Mouse (Mus musculus): ENCODE data around the gene Dqx1. TPM values are rescaled to one million over a fixed set of nuclear protein-coding genes. Genes with fewer than 3 reads are reported as not detected.

Gene Dqx1
- total RNA-seq, 2 experiments from 2014 or later = 3.7 TPM

DNA sequence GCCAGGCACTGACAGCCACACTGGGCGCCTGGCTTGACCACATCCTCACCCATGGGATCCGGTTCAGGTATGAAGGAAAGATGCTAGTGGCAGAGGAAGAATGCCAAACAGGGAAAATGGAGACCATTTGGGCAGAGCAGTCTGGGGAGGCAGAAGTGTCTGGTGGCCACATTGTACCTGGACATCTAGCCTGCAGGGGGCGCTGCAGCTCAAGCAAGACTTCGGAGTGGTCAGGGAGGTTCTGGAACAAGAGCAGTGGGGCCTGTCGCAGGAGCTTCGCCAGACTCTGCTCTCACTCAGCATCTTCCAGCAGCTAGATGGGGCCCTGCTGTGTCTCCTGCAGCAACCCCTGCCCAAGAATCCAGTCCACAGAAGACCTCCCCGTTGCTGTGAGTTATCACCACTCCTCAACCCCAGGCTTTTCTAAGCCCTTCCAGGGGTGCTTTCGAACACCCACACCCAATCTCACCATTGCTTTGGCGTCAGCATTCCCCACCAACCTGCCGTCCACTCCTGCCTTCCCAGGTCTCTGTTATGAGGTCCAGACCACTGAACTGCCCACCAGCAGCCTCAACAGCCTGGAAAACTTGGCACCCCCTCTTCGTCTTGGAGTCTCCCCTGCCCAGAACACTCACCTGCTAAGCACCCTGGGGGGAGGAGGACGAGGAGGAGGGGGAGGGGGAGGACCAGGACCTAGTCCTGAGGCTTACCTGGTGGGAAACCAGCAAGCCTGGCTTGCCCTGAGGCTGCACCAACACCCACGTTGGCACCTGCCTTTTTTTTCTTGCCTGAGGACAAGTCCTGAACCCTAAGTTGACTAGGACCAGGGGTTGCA, 50.1 kb downstream of the Dqx1 start:
- DNase-seq = peak; percentile 91

DNA sequence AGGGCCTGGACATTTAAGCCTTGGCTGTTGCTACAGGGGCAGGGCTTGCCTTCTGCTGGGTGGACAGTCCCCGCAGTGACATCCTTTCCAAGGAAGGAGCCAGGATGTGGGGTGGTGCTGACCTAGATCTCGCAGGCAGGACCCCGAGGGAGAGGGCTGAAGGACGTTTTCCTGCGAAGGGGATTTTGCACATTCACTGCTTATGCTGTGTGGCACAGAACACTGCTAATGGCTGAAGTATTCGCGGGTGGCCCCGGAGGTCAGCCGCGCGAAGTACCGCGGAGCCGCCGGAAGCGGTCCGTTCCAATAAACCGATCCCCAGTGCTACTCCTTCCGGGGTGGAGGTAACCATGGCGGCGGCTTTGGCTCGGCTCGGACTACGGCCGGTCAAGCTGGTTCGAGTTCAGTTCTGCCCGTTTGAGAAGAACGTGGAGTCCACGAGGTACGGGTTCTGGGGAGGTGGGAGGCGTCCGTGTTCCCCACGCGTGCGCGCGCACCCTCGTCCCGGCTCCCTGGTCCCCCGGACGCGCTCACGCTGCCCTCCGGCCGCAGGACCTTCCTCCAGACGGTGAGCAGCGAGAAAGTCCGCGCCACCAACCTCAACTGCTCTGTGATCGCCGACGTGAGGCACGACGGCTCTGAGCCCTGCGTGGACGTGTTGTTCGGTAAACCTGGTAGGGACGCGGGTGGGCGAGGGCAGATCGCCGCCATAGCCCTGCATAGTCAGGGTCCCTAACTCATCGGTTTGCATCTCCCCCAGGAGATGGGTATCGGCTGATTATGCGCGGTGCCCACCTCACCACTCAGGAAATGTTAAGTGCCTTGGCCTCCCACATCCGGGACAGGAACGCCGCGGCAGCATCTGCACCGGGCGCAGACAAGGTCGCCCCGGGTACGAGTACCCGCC, 51.4 kb downstream of the Dqx1 start, which contains the start of gene Mrpl53:
TSS of gene Mrpl53 (plus strand) at position 279 of the 907 bp plus-strand sequence.
- peak; percentile 92 for DNase-seq

DNA sequence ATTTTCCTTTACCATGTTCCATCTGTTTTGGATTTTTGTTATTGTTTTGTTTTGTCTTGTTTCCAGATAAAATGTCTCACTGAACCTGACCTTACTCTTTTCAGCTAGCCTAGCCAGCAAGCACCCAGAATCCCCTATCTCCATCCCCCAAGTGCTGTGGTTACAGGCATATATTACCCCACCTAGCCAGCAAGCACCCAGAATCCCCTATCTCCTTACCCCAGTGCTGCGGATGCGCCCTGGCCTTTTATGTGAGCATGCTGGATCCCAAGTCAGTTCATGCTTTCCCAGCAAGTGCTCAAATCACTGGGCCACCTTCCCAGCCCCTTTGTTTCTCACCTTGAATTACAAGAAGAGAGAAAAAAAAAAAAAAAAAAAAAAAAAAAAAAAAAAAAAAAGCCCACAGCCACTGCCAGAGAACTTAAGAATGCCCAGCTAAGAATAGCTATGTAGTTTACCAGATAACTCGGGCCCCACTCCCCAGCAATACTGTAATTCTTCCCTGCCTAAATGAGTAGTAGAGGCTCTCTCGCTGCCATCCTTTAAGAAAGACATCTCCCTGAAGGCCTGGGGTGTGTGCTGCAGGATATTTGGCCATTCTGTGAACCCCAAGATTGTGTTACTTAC, 54.0 kb downstream of the Dqx1 start:
- no peak for DNase-seq

DNA sequence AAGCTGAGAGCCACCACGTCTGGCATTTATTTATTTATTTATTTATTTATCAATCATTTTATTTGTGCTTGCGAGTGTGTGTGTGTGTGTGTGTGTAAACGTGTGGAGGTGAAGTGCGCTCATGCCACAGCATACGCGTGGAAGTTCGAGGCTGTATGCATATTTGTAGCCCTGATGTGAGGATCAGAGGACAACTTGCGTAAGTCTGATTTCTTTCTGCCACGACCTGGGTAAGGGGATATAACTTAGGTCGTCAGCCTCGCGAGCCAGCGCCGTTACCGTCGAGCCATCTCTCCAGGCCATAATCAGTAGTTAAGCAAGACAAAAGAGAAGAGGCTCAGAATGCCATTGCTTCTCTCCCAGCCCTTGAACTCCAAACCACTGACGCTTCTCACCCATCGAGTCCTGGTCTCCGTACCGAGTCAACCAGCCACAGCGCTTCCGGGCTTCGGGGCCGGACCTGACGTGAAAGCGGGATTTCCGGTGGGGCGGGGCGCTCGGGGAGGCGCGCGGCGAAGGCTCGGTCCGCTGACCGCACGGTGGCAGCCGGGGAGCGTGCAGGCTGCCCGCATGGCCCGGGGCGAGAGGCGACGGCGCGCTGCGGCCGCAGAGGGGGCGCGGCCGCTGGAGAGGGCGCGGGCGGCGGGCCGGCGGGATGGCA, 57.5 kb downstream of the Dqx1 start, which contains the start of gene Mogs:
TSS of gene Mogs (plus strand) at position 486 of the 661 bp plus-strand sequence.
- peak; percentile 98 for DNase-seq

DNA sequence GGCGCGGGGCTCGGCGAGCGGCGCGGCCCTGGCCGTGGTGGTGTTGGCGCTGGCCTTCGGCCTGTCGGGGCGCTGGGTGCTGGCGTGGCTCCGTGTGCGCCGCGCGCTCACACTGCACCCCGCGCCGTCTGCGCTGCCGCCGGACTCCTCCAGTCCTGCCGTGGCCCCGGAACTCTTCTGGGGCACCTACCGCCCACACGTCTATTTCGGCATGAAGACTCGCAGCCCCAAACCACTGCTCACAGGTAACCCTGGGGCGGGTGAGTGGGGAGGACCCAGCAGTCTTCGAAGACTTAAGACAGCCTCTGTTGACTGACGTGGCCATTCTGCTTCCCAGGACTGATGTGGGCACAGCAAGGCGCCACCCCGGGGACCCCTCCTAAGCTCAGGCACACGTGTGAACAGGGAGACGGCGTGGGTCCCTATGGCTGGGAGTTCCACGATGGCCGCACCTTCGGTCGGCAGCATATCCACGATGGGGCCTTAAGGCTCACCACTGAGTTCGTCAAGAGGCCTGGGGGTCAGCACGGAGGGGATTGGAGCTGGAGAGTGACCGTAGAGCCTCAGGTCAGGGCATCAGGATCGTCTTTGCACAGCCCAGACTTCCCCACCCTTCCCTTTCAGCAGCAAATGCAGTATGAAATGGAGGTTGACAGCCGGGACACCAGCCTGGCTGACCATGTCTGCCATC, 58.2 kb downstream of the Dqx1 start:
- no peak for DNase-seq

DNA sequence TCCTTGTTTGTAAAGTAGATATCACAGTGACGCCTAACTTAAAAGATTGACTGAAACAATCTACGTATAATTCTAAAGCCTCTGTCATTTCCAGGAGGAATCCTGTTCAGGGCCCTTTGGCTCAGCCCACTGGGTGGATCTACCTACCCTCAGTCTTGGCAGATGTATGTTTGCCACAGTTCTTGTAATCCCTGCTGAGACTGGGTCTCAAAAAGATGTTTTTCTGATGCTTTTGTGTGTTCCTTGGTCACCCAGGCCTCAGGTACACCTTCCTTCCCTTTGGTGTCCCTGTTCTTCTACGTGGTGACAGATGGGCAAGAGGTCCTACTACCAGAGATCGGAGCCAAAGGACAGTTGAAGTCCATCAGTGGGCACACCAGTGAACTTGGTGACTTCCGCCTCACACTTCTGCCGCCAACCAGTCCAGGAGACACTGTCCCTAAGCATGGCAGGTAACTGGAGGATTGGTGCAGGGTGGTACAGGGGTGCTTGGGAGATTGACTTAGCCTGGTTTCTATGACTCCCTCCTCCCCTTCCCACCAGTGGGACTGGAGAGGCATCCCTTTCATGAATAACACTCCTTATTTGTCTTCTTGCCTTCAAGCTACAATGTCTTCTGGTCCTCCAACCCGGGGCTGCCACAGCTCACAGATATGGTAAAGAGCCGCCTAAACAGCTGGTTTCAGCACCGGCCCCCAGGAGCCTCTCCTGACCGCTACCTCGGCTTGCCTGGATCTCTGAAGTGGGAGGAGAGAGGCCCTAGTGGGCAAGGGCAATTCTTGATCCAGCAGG, 58.9 kb downstream of the Dqx1 start:
- DNase-seq = no peak

Small RNAs within 50 kb of the gene (microRNA-seq; reads per million reads assigned to microRNA genes)
- gene Mir3470a = not detected
- gene Mir7040 = not detected

Other genes with a start within 250 kb of the Dqx1 start
- 1 to 10 TPM; 1.0 to 2.8 TPM for gene Sema4f, start 118.1 kb upstream of the Dqx1 start, total RNA-seq (2021)
- gene M1ap, start 110.9 kb upstream of the Dqx1 start, total RNA-seq (2021) = under 1 TPM; 0.36 to 0.39 TPM
- 10 to 100 TPM in 1 of 2 experiments, 1 to 10 TPM in 1; 9.8 to 11.2 TPM for gene Dok1, start 24.4 kb upstream of the Dqx1 start, total RNA-seq (2021)
- 1 to 10 TPM; 4.8 to 6.0 TPM for gene Loxl3, start 23.7 kb upstream of the Dqx1 start, total RNA-seq (2021)
- 100 to 1,000 TPM; 143 to 149 TPM for gene Aup1, start 3.3 kb upstream of the Dqx1 start, total RNA-seq (2021)
- gene Htra2, start 2.6 kb upstream of the Dqx1 start, total RNA-seq (2021) = 10 to 100 TPM; 53.4 to 60.5 TPM
- gene Tlx2, start 12.4 kb downstream of the Dqx1 start, total RNA-seq (2021) = 10 to 100 TPM; 11.9 to 14.3 TPM
- gene Pcgf1, start 20.0 kb downstream of the Dqx1 start, total RNA-seq (2021) = 10 to 100 TPM; 26.4 to 34.2 TPM
- 1 to 10 TPM; 5.8 to 8.7 TPM for gene Lbx2, start 28.5 kb downstream of the Dqx1 start, total RNA-seq (2021)
- 1 to 10 TPM; 2.4 to 7.9 TPM for gene Ccdc142, start 43.8 kb downstream of the Dqx1 start, total RNA-seq (2021)
- 1 to 10 TPM; 2.9 to 6.5 TPM for gene Gm42688, start 43.8 kb downstream of the Dqx1 start, total RNA-seq (2021)
- gene Mrpl53, start 51.2 kb downstream of the Dqx1 start, total RNA-seq (2021) = 100 to 1,000 TPM; 109 to 115 TPM
- gene Mogs, start 57.7 kb downstream of the Dqx1 start, total RNA-seq (2021) = 10 to 100 TPM; 42.7 to 48.9 TPM
- 10 to 100 TPM; 61.1 to 82.1 TPM for gene Wbp1, start 63.7 kb downstream of the Dqx1 start, total RNA-seq (2021)
- 10 to 100 TPM; 20.7 to 25.7 TPM for gene Ino80b, start 67.6 kb downstream of the Dqx1 start, total RNA-seq (2021)
- 10 to 100 TPM; 10.9 to 19.8 TPM for gene Rtkn, start 77.6 kb downstream of the Dqx1 start, total RNA-seq (2021)
- gene Wdr54, start 98.6 kb downstream of the Dqx1 start, total RNA-seq (2021) = 1 to 10 TPM; 2.0 to 2.2 TPM
- gene 1700003E16Rik, start 98.6 kb downstream of the Dqx1 start, total RNA-seq (2021) = under 1 TPM; 0.24 to 0.39 TPM
- 100 to 1,000 TPM; 101 to 119 TPM for gene Dctn1, start 108.1 kb downstream of the Dqx1 start, total RNA-seq (2021)
- under 1 TPM; 0.12 to 0.15 TPM for gene Slc4a5, start 162.0 kb downstream of the Dqx1 start, total RNA-seq (2021)